ENCODE assay signal across 1 mouse cellular context in the genomic region with DNA sequence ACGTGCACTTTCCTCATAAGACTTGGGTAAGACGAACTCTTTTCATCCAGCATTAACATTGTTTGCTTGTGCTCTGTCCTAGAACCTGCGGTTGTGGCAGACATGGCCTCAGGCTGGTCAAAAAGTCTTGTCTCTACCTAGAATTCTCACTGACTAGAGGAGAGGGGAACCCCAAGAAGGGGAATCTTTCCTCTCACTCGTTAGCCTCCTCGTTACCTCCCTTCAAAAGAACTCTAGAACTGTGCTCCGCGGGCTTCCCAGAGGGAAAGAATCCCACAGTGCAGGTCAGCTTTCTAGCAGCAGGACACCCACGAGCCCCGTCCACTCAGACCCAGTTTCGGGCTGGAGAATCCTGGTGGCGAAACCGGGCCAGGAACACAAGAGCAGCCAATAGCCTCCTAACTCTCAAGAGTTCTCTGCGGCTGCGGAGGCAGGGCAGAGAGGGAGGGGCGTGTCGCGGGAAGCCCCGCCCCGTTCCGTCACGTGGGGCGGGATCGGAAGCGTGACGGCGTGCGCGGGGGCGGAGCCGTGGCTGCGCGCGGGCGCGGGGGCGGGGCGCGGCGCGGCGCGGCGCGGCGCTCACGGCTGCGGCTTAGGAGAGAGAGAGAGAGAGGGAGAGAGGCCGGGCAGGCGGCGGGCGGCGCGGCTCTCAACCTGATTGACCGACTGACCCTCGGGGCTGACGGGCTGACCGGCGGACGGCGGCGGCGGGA.
TF ChIP-seq lines count a peak whose summit lies in the region.

A gene (plus strand): TSS at position 553 of the 713 bp plus-strand sequence.

TF ChIP-seq in myocyte, 11 proteins besides CTCF, POLR2A, EP300 and RAD21 (continued from another document):
- no peak for TF ChIP-seq E2F4 (IDR thresholded peaks at IDR 0.05; ENCODE audit: insufficient read depth)
- TF ChIP-seq SRF (IDR thresholded peaks at IDR 0.05; ENCODE audit: control insufficient read depth, insufficient read length, low read depth): no peak
